Mouse (Mus musculus) liver, postnatal 0 days (tissue): ENCODE data around the gene Klhdc9.

Experiments used
- CTCF ChIP-seq: sonication (generic); IDR thresholded peaks from 2 replicates; pipeline ENCODE4 v1.5.1; 2016; ENCODE audit warnings: antibody characterized with exemption, low read depth
- EP300 ChIP-seq: IDR thresholded peaks from 2 replicates; pipeline ENCODE4 v1.6.1; 2016; ENCODE audit warnings: antibody characterized with exemption, low read depth, mild to moderate bottlenecking

DNA sequence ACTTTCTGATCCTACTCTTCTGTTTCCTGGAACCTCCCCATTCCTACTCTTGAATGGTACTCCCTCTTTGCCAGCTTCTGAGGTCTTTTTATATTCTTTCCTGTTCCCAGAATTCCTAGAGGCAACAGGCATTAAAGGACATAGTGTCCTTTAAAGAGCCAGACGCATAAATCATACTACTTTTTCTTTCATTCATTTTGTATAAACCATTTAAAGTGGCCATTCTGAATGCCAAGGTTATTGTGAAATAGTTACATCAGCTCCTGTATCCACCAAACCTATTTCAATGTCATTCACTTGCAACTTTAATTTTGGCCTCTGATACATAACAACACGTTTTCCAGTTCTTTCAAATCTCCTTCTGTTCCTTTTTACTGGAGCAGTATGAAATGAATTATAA lies 51.3 kb downstream of the Klhdc9 start:
- no peak for TF ChIP-seq EP300
- TF ChIP-seq CTCF = no peak
